ENCODE assay signal across 8 mouse cellular contexts in the genomic region with DNA sequence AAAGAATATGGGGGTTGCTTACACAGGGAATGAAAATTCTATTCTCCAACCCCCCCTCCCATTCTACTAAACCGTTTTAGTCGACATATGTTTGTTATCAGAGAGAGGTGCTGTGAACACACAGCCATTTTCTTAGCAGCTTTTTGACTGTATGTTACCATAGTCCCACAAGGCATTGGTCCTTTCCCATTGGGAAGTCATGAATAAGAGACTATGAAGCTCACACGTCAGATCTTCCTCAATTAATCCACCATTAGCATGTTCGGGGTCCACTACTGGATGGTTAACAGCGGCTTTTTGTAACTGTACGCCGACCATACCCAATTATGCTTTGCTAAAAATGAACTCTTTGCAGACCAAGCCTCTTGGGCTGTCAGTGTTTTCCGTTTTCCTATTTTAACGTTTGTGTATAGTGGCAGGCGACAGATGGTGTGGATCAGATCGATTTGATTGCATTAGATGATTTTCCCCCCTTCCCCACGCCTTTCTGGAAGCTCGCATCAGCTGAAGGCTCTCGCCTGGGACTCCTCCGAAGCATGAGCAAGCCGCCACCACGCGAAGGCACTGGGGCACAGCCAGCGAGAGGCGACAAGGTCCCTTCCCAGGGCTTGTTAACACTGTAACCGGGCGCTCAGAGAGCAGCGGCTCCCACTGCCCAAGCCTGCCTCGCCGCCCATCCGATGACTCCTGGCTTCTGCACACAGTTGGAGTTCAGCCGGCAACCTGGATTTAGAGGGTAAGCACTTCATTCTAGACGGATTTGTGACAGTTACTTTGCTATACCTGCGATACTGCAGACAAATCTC.
A peak's percentile ranks its signal among the peaks of the same experiment; 100 is the strongest.
DNase-seq lines count a peak whose midpoint lies in the region; ATAC-seq and TF ChIP-seq lines count a peak whose summit lies in the region.

No protein-coding gene starts in this region.

- H3K9me3 ChIP-seq in kidney, embryonic 14.5 days (ENCODE audit: control insufficient read depth, low read length), result no peaks in the 10 kb centered on the region
- no peaks in the 10 kb centered on the region for H3K9me3 ChIP-seq in forebrain, embryonic 16.5 days (ENCODE audit: control insufficient read depth, low read length)

- 0 out of 2 replicates have a peak, but pooled peaks have one; percentile 23 for ATAC-seq in kidney, embryonic 14.5 days (ENCODE audit: low FRiP score, low TSS enrichment)
- ATAC-seq in forebrain, embryonic 16.5 days, result peak; percentile 74

- DNase-seq in kidney, adult 9 months, result no peak
- DNase-seq in cerebellum, adult 2 months, result peak; percentile 64 to 72
- DNase-seq in left cerebral cortex, postnatal 14 days (ENCODE audit: low spot score in 2 of 2), result peak; percentile 43 to 68
- no peak for DNase-seq in thymus, postnatal 36 days
- no peak for DNase-seq in adipocyte (ENCODE audit: low spot score)

- intact Hi-C loops in left cerebral cortex, postnatal 14 days (cut with DNase I), result loop anchor here (5.0 to 10.0 kb wide), 4 partner anchors 87 to 1762 kb away; no protein-coding TSS in a partner anchor

- peaks cover 3% of the 10 kb centered on the region; the same call in 1 of the 2 replicates for H3K4me1 ChIP-seq in kidney, embryonic 14.5 days (ENCODE audit: control insufficient read depth, insufficient read depth, low read length)
- 0 out of 2 replicates have a peak, but pooled peaks cover 3% of the 10 kb centered on the region for H3K4me1 ChIP-seq in cerebellum, adult 2 months (ENCODE audit: control insufficient read depth, insufficient read depth, low read length)
- H3K4me1 ChIP-seq in forebrain, embryonic 16.5 days (replicated peaks; ENCODE audit: control insufficient read depth, insufficient read depth, low read length), result peaks cover 20% of the 10 kb centered on the region
- peaks cover 5% of the 10 kb centered on the region for H3K4me1 ChIP-seq in olfactory bulb, adult 2 months (ENCODE audit: control insufficient read depth, insufficient read depth, low read length)

- TF ChIP-seq POLR2A in cerebellum, adult 2 months (IDR thresholded peaks at IDR 0.05; ENCODE audit: borderline replicate concordance, insufficient read depth, low read length), result no peak
- no peak for TF ChIP-seq POLR2A in olfactory bulb, adult 2 months (IDR thresholded peaks at IDR 0.05; ENCODE audit: insufficient read depth, low read depth, low read length)

- TF ChIP-seq CTCF in cerebellum, adult 2 months (IDR thresholded peaks at IDR 0.05; ENCODE audit: borderline replicate concordance, insufficient read depth, low read depth, low read length), result no peak
- TF ChIP-seq CTCF in olfactory bulb, adult 2 months (IDR thresholded peaks at IDR 0.05; ENCODE audit: insufficient read depth, low read depth, low read length), result no peak

- no peak overlapping the region for H3K27ac ChIP-seq in kidney, embryonic 14.5 days (ENCODE audit: low read depth, low read length)
- no peak overlapping the region for H3K27ac ChIP-seq in cerebellum, adult 2 months (ENCODE audit: insufficient read depth, low read length)
- peak overlapping the region; percentile 98 for H3K27ac ChIP-seq in forebrain, embryonic 16.5 days (ENCODE audit: low read length)
- peak overlapping the region; percentile 48 for H3K27ac ChIP-seq in olfactory bulb, adult 2 months (ENCODE audit: insufficient read depth, low read depth, low read length)

- H3K36me3 ChIP-seq in kidney, embryonic 14.5 days (ENCODE audit: control insufficient read depth, insufficient read depth, low read length), result no peaks in the 10 kb centered on the region
- H3K36me3 ChIP-seq in forebrain, embryonic 16.5 days (ENCODE audit: control insufficient read depth, insufficient read depth), result no peaks in the 10 kb centered on the region

- no peak overlapping the region for H3K9ac ChIP-seq in kidney, embryonic 14.5 days (ENCODE audit: low read depth, low read length)
- peak overlapping the region; percentile 91 for H3K9ac ChIP-seq in forebrain, embryonic 16.5 days (replicated peaks; ENCODE audit: low read depth, low read length)

- peak overlapping the region; percentile 32 for H3K4me2 ChIP-seq in kidney, embryonic 14.5 days (replicated peaks; ENCODE audit: low read depth, low read length)
- peak overlapping the region; percentile 95 for H3K4me2 ChIP-seq in forebrain, embryonic 16.5 days (ENCODE audit: low read length)

- H3K4me3 ChIP-seq in kidney, embryonic 14.5 days (ENCODE audit: low read length), result peak overlapping the region; percentile 27
- H3K4me3 ChIP-seq in cerebellum, adult 2 months (replicated peaks; ENCODE audit: insufficient read depth, low read depth, low read length), result peak overlapping the region; percentile 74
- peak overlapping the region; percentile 77 for H3K4me3 ChIP-seq in forebrain, embryonic 16.5 days (replicated peaks; ENCODE audit: low read length)
- peak overlapping the region; percentile 51 for H3K4me3 ChIP-seq in olfactory bulb, adult 2 months (ENCODE audit: insufficient read depth, low read depth, low read length)

- peaks cover 41% of the 10 kb centered on the region for H3K27me3 ChIP-seq in kidney, embryonic 14.5 days (ENCODE audit: control insufficient read depth, insufficient read depth, low read length)
- H3K27me3 ChIP-seq in cerebellum, adult 2 months (ENCODE audit: control insufficient read depth, insufficient read depth, low read length), result peaks cover 6% of the 10 kb centered on the region; the same call in 1 of the 2 replicates
- H3K27me3 ChIP-seq in forebrain, embryonic 16.5 days (replicated peaks; ENCODE audit: control insufficient read depth, insufficient read depth, low read length), result no peaks in the 10 kb centered on the region

- 11% methylated on average over 29 of the region's 29 CpGs for WGBS in kidney, embryonic 14.5 days
- 7% methylated on average over 29 of the region's 29 CpGs for WGBS in cerebellum, adult 2 months
- 3% methylated on average over 29 of the region's 29 CpGs for WGBS in forebrain, embryonic 16.5 days
- 5% methylated on average over 29 of the region's 29 CpGs for WGBS in olfactory bulb, adult 2 months

Comparison
In these comparisons a context has a peak if more than half of its experiments do, and no peak if none do; other contexts are left out.
1. H3K27ac ChIP-seq: peak in forebrain, embryonic 16.5 days (single experiment) and olfactory bulb, adult 2 months (single experiment); none in kidney, embryonic 14.5 days (single experiment) and cerebellum, adult 2 months (single experiment).
2. H3K4me3 ChIP-seq: peak in every context shown above with its lines; median percentile 77 in forebrain, embryonic 16.5 days; 74 in cerebellum, adult 2 months; 51 in olfactory bulb, adult 2 months; 27 in kidney, embryonic 14.5 days.
3. DNase-seq: peak in cerebellum, adult 2 months (2 of 2) and left cerebral cortex, postnatal 14 days (2 of 2); none in kidney, adult 9 months (single experiment), thymus, postnatal 36 days (0 of 2) and adipocyte (single experiment).